8 mouse cellular contexts compared by ENCODE assay signal in genomic region chr5:146891127-146891526, GRCm38 (mm10). TPM values are rescaled to one million over a fixed set of nuclear protein-coding genes. Genes with fewer than 3 reads are reported as not detected.
A peak's percentile ranks its signal among the peaks of the same experiment; 100 is the strongest.
DNase-seq lines count a peak whose midpoint lies in the region; ATAC-seq and TF ChIP-seq lines count a peak whose summit lies in the region.

No protein-coding gene starts in this region.

- no peaks in the 10 kb centered on the region for H3K4me1 ChIP-seq in kidney, postnatal 0 days (replicated peaks; ENCODE audit: insufficient read depth, low read length)
- H3K4me1 ChIP-seq in kidney, embryonic 14.5 days (ENCODE audit: control insufficient read depth, insufficient read depth, low read length) = no peaks in the 10 kb centered on the region
- H3K4me1 ChIP-seq in forebrain, embryonic 12.5 days = no peaks in the 10 kb centered on the region
- no peaks in the 10 kb centered on the region for H3K4me1 ChIP-seq in limb, embryonic 12.5 days (replicated peaks)
- H3K4me1 ChIP-seq in midbrain, embryonic 16.5 days (ENCODE audit: control insufficient read depth, insufficient read depth, low read length) = no peaks in the 10 kb centered on the region

- H3K9me3 ChIP-seq in kidney, postnatal 0 days (replicated peaks; ENCODE audit: low read length) = no peaks in the 10 kb centered on the region
- no peaks in the 10 kb centered on the region for H3K9me3 ChIP-seq in kidney, embryonic 14.5 days (ENCODE audit: control insufficient read depth, low read length)
- H3K9me3 ChIP-seq in forebrain, embryonic 12.5 days = no peaks in the 10 kb centered on the region
- H3K9me3 ChIP-seq in limb, embryonic 12.5 days = no peaks in the 10 kb centered on the region
- no peaks in the 10 kb centered on the region for H3K9me3 ChIP-seq in midbrain, embryonic 16.5 days (replicated peaks; ENCODE audit: control insufficient read depth, low read length, poor library complexity, severe bottlenecking)

- 16% methylated on average over 14 of the region's 14 CpGs for WGBS in kidney, postnatal 0 days
- 14% methylated on average over 14 of the region's 14 CpGs for WGBS in kidney, embryonic 14.5 days
- WGBS in forebrain, embryonic 12.5 days = 13% methylated on average over 14 of the region's 14 CpGs
- 14% methylated on average over 14 of the region's 14 CpGs for whole genome bisulfite sequencing in limb, embryonic 12.5 days
- WGBS in midbrain, embryonic 16.5 days = 12% methylated on average over 14 of the region's 14 CpGs

- H3K4me3 ChIP-seq in kidney, postnatal 0 days (replicated peaks; ENCODE audit: low read depth, low read length) = no peak overlapping the region
- H3K4me3 ChIP-seq in kidney, embryonic 14.5 days (ENCODE audit: low read length) = no peak overlapping the region
- H3K4me3 ChIP-seq in forebrain, embryonic 12.5 days (replicated peaks) = no peak overlapping the region
- no peak overlapping the region for H3K4me3 ChIP-seq in limb, embryonic 12.5 days (replicated peaks)
- H3K4me3 ChIP-seq in midbrain, embryonic 16.5 days (ENCODE audit: low read depth, low read length) = no peak overlapping the region

- no peak for ATAC-seq in kidney, postnatal 0 days (replicated peaks; ENCODE audit: low FRiP score, low read depth)
- no peak; the same call in 1 of the 2 replicates for ATAC-seq in kidney, embryonic 14.5 days (ENCODE audit: low FRiP score, low TSS enrichment)
- no peak for ATAC-seq in forebrain, embryonic 12.5 days (ENCODE audit: low FRiP score)
- no peak for ATAC-seq in limb, embryonic 12.5 days (ENCODE audit: insufficient number of reproducible peaks, insufficient read depth, low FRiP score, low TSS enrichment, low read depth)
- no peak for ATAC-seq in midbrain, embryonic 16.5 days

- no peak overlapping the region for H3K9ac ChIP-seq in kidney, postnatal 0 days (ENCODE audit: low read depth, low read length)
- no peak overlapping the region for H3K9ac ChIP-seq in kidney, embryonic 14.5 days (ENCODE audit: low read depth, low read length)
- no peak overlapping the region for H3K9ac ChIP-seq in forebrain, embryonic 12.5 days
- no peak overlapping the region for H3K9ac ChIP-seq in limb, embryonic 12.5 days (replicated peaks)
- no peak overlapping the region for H3K9ac ChIP-seq in midbrain, embryonic 16.5 days (ENCODE audit: low read depth, low read length)

- H3K4me2 ChIP-seq in kidney, postnatal 0 days (ENCODE audit: low read length) = no peak overlapping the region
- no peak overlapping the region for H3K4me2 ChIP-seq in kidney, embryonic 14.5 days (replicated peaks; ENCODE audit: low read depth, low read length)
- H3K4me2 ChIP-seq in forebrain, embryonic 12.5 days = peak overlapping the region; percentile 34
- peak overlapping the region; percentile 39 for H3K4me2 ChIP-seq in limb, embryonic 12.5 days
- H3K4me2 ChIP-seq in midbrain, embryonic 16.5 days (ENCODE audit: low read length) = peak overlapping the region; percentile 18; the same call in 1 of the 2 replicates

- peak; percentile 65 for DNase-seq in kidney, postnatal 0 days (ENCODE audit: low spot score)
- peak; percentile 91 for DNase-seq in R1 (ENCODE audit: low read depth, low spot score)
- DNase-seq in Muller cell, postnatal 12 days (ENCODE audit: inconsistent ontology term) = no peak
- DNase-seq in T-cell, adult 2 months (ENCODE audit: low spot score) = no peak

- H3K27me3 ChIP-seq in kidney, postnatal 0 days (ENCODE audit: insufficient read depth, low read length) = no peaks in the 10 kb centered on the region
- H3K27me3 ChIP-seq in kidney, embryonic 14.5 days (ENCODE audit: control insufficient read depth, insufficient read depth, low read length) = no peaks in the 10 kb centered on the region
- no peaks in the 10 kb centered on the region for H3K27me3 ChIP-seq in forebrain, embryonic 12.5 days
- no peaks in the 10 kb centered on the region for H3K27me3 ChIP-seq in limb, embryonic 12.5 days
- H3K27me3 ChIP-seq in midbrain, embryonic 16.5 days (ENCODE audit: control insufficient read depth, insufficient read depth, low read depth, low read length) = no peaks in the 10 kb centered on the region

- no peak overlapping the region for H3K27ac ChIP-seq in kidney, postnatal 0 days
- H3K27ac ChIP-seq in kidney, embryonic 14.5 days (ENCODE audit: low read depth, low read length) = no peak overlapping the region
- H3K27ac ChIP-seq in forebrain, embryonic 12.5 days = no peak overlapping the region
- no peak overlapping the region for H3K27ac ChIP-seq in limb, embryonic 12.5 days
- no peak overlapping the region for H3K27ac ChIP-seq in midbrain, embryonic 16.5 days (ENCODE audit: low read length)

- TF ChIP-seq CTCF in kidney, postnatal 0 days (IDR thresholded peaks at IDR 0.05; ENCODE audit: low read depth) = peak; percentile 70

- no peaks in the 10 kb centered on the region for H3K36me3 ChIP-seq in kidney, postnatal 0 days (ENCODE audit: insufficient read depth, low read length)
- no peaks in the 10 kb centered on the region for H3K36me3 ChIP-seq in kidney, embryonic 14.5 days (ENCODE audit: control insufficient read depth, insufficient read depth, low read length)
- no peaks in the 10 kb centered on the region for H3K36me3 ChIP-seq in forebrain, embryonic 12.5 days (replicated peaks)
- no peaks in the 10 kb centered on the region for H3K36me3 ChIP-seq in limb, embryonic 12.5 days
- no peaks in the 10 kb centered on the region for H3K36me3 ChIP-seq in midbrain, embryonic 16.5 days (ENCODE audit: control insufficient read depth, insufficient read depth, low read length)

RNA-seq across cellular contexts. Expression of gene Rasl11a, which starts 46.3 kb away (rescaled TPM):
- 112 and 115 TPM in 2 replicates for polyA plus RNA-seq in kidney, postnatal 0 days (2015; fragmentation: Nextera tagmentation; extraction: Ambion mirVana)
- polyA plus RNA-seq in kidney, embryonic 14.5 days (2014; fragmentation: Nextera tagmentation; extraction: Ambion mirVana) = 53.0 and 58.0 TPM in 2 replicates
- polyA plus RNA-seq in forebrain, embryonic 12.5 days (2016; fragmentation: Nextera tagmentation; extraction: Ambion mirVana) = 19.2 and 19.3 TPM in 2 replicates
- polyA plus RNA-seq in limb, embryonic 12.5 days (2016; fragmentation: Nextera tagmentation; extraction: Ambion mirVana) = 18.9 and 21.8 TPM in 2 replicates
- polyA plus RNA-seq in midbrain, embryonic 16.5 days (2015; fragmentation: Nextera tagmentation; extraction: Ambion mirVana) = 10.2 and 10.8 TPM in 2 replicates

RNA-seq across cellular contexts. Expression of gene Gtf3a, which starts 57.3 kb away (rescaled TPM):
- 112 TPM in 2 replicates for polyA plus RNA-seq in kidney, postnatal 0 days (2015; fragmentation: Nextera tagmentation; extraction: Ambion mirVana)
- polyA plus RNA-seq in kidney, embryonic 14.5 days (2014; fragmentation: Nextera tagmentation; extraction: Ambion mirVana) = 137 and 140 TPM in 2 replicates
- polyA plus RNA-seq in forebrain, embryonic 12.5 days (2016; fragmentation: Nextera tagmentation; extraction: Ambion mirVana) = 107 and 114 TPM in 2 replicates
- 111 and 122 TPM in 2 replicates for polyA plus RNA-seq in limb, embryonic 12.5 days (2016; fragmentation: Nextera tagmentation; extraction: Ambion mirVana)
- 112 and 116 TPM in 2 replicates for polyA plus RNA-seq in midbrain, embryonic 16.5 days (2015; fragmentation: Nextera tagmentation; extraction: Ambion mirVana)

RNA-seq across cellular contexts. Expression of gene Rpl21, which starts 58.4 kb away (rescaled TPM):
- 604 and 688 TPM in 2 replicates for polyA plus RNA-seq in kidney, postnatal 0 days (2015; fragmentation: Nextera tagmentation; extraction: Ambion mirVana)
- 689 and 848 TPM in 2 replicates for polyA plus RNA-seq in kidney, embryonic 14.5 days (2014; fragmentation: Nextera tagmentation; extraction: Ambion mirVana)
- polyA plus RNA-seq in forebrain, embryonic 12.5 days (2016; fragmentation: Nextera tagmentation; extraction: Ambion mirVana) = 413 and 432 TPM in 2 replicates
- 536 and 555 TPM in 2 replicates for polyA plus RNA-seq in limb, embryonic 12.5 days (2016; fragmentation: Nextera tagmentation; extraction: Ambion mirVana)
- polyA plus RNA-seq in midbrain, embryonic 16.5 days (2015; fragmentation: Nextera tagmentation; extraction: Ambion mirVana) = 300 and 310 TPM in 2 replicates

Comparison
In these comparisons a context has a peak if more than half of its experiments do, and no peak if none do; other contexts are left out.
1. DNase-seq: peak in kidney, postnatal 0 days (single experiment) and R1 (single experiment); none in Muller cell, postnatal 12 days (single experiment) and T-cell, adult 2 months (single experiment).
2. H3K4me2 ChIP-seq: peak in forebrain, embryonic 12.5 days (single experiment), limb, embryonic 12.5 days (single experiment) and midbrain, embryonic 16.5 days (single experiment); none in kidney, postnatal 0 days (single experiment) and kidney, embryonic 14.5 days (single experiment).